Mouse (Mus musculus): ENCODE results near the gene Adh1.

The Adh1 gene

GRCm38 (mm10) chr3:138260721-138261669 is at the start of gene Adh1:
Gene Adh1 (plus strand): TSS chr3:138260991.
- DNase-seq (ENCODE audit: low spot score), result no peak

- no peak for DNase-seq (ENCODE audit: low spot score)
Observed at GRCm38 (mm10) chr3:138212431-138212951, 48.3 kb upstream of the Adh1 start.

- no peak for DNase-seq (ENCODE audit: low spot score)
Observed at GRCm38 (mm10) chr3:138215395-138215989, 45.3 kb upstream of the Adh1 start.

GRCm38 (mm10) chr3:138216091-138216490 is 44.7 kb upstream of the Adh1 start:
- DNase-seq (ENCODE audit: low spot score), result no peak

GRCm38 (mm10) chr3:138217631-138218264 is 43.0 kb upstream of the Adh1 start, which contains the start of gene Adh7:
Gene Adh7 (plus strand): TSS chr3:138217760.
- DNase-seq (ENCODE audit: low spot score), result no peak

- no peak for DNase-seq (ENCODE audit: low spot score)
Observed at GRCm38 (mm10) chr3:138221116-138221515, 39.7 kb upstream of the Adh1 start.

- DNase-seq (ENCODE audit: low spot score), result no peak
Observed at GRCm38 (mm10) chr3:138222511-138222910, 38.3 kb upstream of the Adh1 start.

GRCm38 (mm10) chr3:138222952-138223351 is 37.8 kb upstream of the Adh1 start:
- DNase-seq (ENCODE audit: low spot score), result no peak

GRCm38 (mm10) chr3:138224363-138224954 is 36.3 kb upstream of the Adh1 start:
- no peak for DNase-seq (ENCODE audit: low spot score)

GRCm38 (mm10) chr3:138225331-138225730 is 35.5 kb upstream of the Adh1 start:
- no peak for DNase-seq (ENCODE audit: low spot score)

GRCm38 (mm10) chr3:138225853-138226252 is 34.9 kb upstream of the Adh1 start:
- no peak for DNase-seq (ENCODE audit: low spot score)

GRCm38 (mm10) chr3:138226476-138226875 is 34.3 kb upstream of the Adh1 start:
- no peak for DNase-seq (ENCODE audit: low spot score)

- no peak for DNase-seq (ENCODE audit: low spot score)
Observed at GRCm38 (mm10) chr3:138227082-138227481, 33.7 kb upstream of the Adh1 start.

- no peak for DNase-seq (ENCODE audit: low spot score)
Observed at GRCm38 (mm10) chr3:138227782-138228181, 33.0 kb upstream of the Adh1 start.

GRCm38 (mm10) chr3:138229448-138229847 is 31.3 kb upstream of the Adh1 start:
- DNase-seq (ENCODE audit: low spot score), result no peak

- DNase-seq (ENCODE audit: low spot score), result no peak
Observed at GRCm38 (mm10) chr3:138230266-138230665, 30.5 kb upstream of the Adh1 start.

GRCm38 (mm10) chr3:138231531-138231930 is 29.3 kb upstream of the Adh1 start:
- DNase-seq (ENCODE audit: low spot score), result no peak

- no peak for DNase-seq (ENCODE audit: low spot score)
Observed at GRCm38 (mm10) chr3:138236546-138237163, 24.1 kb upstream of the Adh1 start.

- no peak for DNase-seq (ENCODE audit: low spot score)
Observed at GRCm38 (mm10) chr3:138238046-138238445, 22.7 kb upstream of the Adh1 start.

- DNase-seq (ENCODE audit: low spot score), result no peak
Observed at GRCm38 (mm10) chr3:138239461-138239860, 21.3 kb upstream of the Adh1 start.

- DNase-seq (ENCODE audit: low spot score), result no peak
Observed at GRCm38 (mm10) chr3:138240411-138240810, 20.4 kb upstream of the Adh1 start.

- DNase-seq (ENCODE audit: low spot score), result no peak
Observed at GRCm38 (mm10) chr3:138240942-138241341, 19.8 kb upstream of the Adh1 start.

Measured in ovary, postnatal 10 days (tissue).